Mouse (Mus musculus): ENCODE measurements at regions not wholly inside any gene's neighbourhood (a gene's known extent, or its start where the extent isn't known, plus 50 kb on each side); places are given as distances from the start of the nearest gene placed in this dataset.

GRCm38 (mm10) chr8:126797571-126798334 lies 147.9 kb downstream of the Tomm20 start:
- 81% methylated on average over 9 of the region's 9 CpGs for WGBS (ENCODE audit: insufficient replicate concordance)
- ATAC-seq = no peak

GRCm38 (mm10) chr8:126793657-126794056 lies 152.0 kb downstream of the Tomm20 start:
- Histone ChIP-seq H3K9me3 (replicated peaks) (no peaks in the 10 kb centered on the region), H3K9ac (no peak overlapping the region), H3K27me3 (replicated peaks) (no peaks in the 10 kb centered on the region), H3K4me3 (no peak overlapping the region), H3K36me3 (no peaks in the 10 kb centered on the region), H3K4me1 (no peaks in the 10 kb centered on the region), H3K4me2 (no peak overlapping the region), H3K27ac (no peak overlapping the region)
- ATAC-seq = no peak
- 46% methylated on average over 3 of the region's 3 CpGs for WGBS (ENCODE audit: insufficient replicate concordance)

More at GRCm38 (mm10) chr8:126797571-126798334, 147.9 kb downstream of the Tomm20 start:
- H3K4me2 ChIP-seq = no peak overlapping the region
- no peak overlapping the region for H3K27ac ChIP-seq
- no peaks in the 10 kb centered on the region for H3K9me3 ChIP-seq (replicated peaks)
- H3K4me3 ChIP-seq = no peak overlapping the region
- no peaks in the 10 kb centered on the region for H3K36me3 ChIP-seq
- no peaks in the 10 kb centered on the region for H3K27me3 ChIP-seq (replicated peaks)
- H3K4me1 ChIP-seq = 0 out of 2 replicates have a peak, but pooled peaks cover 3% of the 10 kb centered on the region
- H3K9ac ChIP-seq = no peak overlapping the region

GRCm38 (mm10) chr8:126791069-126791468 lies 154.6 kb downstream of the Tomm20 start:
- no peak for ATAC-seq
- Histone ChIP-seq H3K27ac (no peak overlapping the region), H3K9me3 (replicated peaks) (peaks cover 2% of the 10 kb centered on the region; the same call in 1 of the 2 replicates), H3K27me3 (replicated peaks) (no peaks in the 10 kb centered on the region), H3K4me3 (no peak overlapping the region), H3K4me2 (no peak overlapping the region), H3K36me3 (no peaks in the 10 kb centered on the region), H3K4me1 (0 out of 2 replicates have a peak, but pooled peaks cover 9% of the 10 kb centered on the region), H3K9ac (no peak overlapping the region)
- WGBS (ENCODE audit: insufficient replicate concordance) = 65% methylated on average over 4 of the region's 4 CpGs

- H3K9me3 ChIP-seq (replicated peaks) = peaks cover 6% of the 10 kb centered on the region; the same call in 1 of the 2 replicates
- H3K9ac ChIP-seq = no peak overlapping the region
- 0 out of 2 replicates have a peak, but pooled peaks cover 9% of the 10 kb centered on the region for H3K4me1 ChIP-seq
- H3K27ac ChIP-seq = no peak overlapping the region
- H3K4me3 ChIP-seq = no peak overlapping the region
- ATAC-seq = no peak
- no peaks in the 10 kb centered on the region for H3K36me3 ChIP-seq
- no peaks in the 10 kb centered on the region for H3K27me3 ChIP-seq (replicated peaks)
- 84% methylated on average over 9 of the region's 9 CpGs for WGBS (ENCODE audit: insufficient replicate concordance)
- no peak overlapping the region for H3K4me2 ChIP-seq
These were observed 155.4 kb downstream of the Tomm20 start for GRCm38 (mm10) chr8:126790214-126790613.

- Histone ChIP-seq H3K27me3 (replicated peaks) (no peaks in the 10 kb centered on the region), H3K27ac (no peak overlapping the region), H3K36me3 (no peaks in the 10 kb centered on the region), H3K4me2 (no peak overlapping the region), H3K4me1 (0 out of 2 replicates have a peak, but pooled peaks cover 9% of the 10 kb centered on the region), H3K9ac (no peak overlapping the region), H3K9me3 (replicated peaks) (peaks cover 6% of the 10 kb centered on the region; the same call in 1 of the 2 replicates), H3K4me3 (no peak overlapping the region)
- 36% methylated on average over 4 of the region's 4 CpGs for WGBS (ENCODE audit: insufficient replicate concordance)
- no peak for ATAC-seq
These were observed 156.6 kb downstream of the Tomm20 start for GRCm38 (mm10) chr8:126789076-126789475.

GRCm38 (mm10) chr8:126788669-126789068 lies 157.0 kb downstream of the Tomm20 start:
- no peaks in the 10 kb centered on the region for H3K27me3 ChIP-seq (replicated peaks)
- no peak overlapping the region for H3K9ac ChIP-seq
- H3K36me3 ChIP-seq = no peaks in the 10 kb centered on the region
- H3K4me1 ChIP-seq = 0 out of 2 replicates have a peak, but pooled peaks cover 9% of the 10 kb centered on the region
- H3K4me2 ChIP-seq = no peak overlapping the region
- no peak for ATAC-seq
- peaks cover 6% of the 10 kb centered on the region; the same call in 1 of the 2 replicates for H3K9me3 ChIP-seq (replicated peaks)
- H3K27ac ChIP-seq = no peak overlapping the region
- WGBS (ENCODE audit: insufficient replicate concordance) = 41% methylated on average over 4 of the region's 4 CpGs
- H3K4me3 ChIP-seq = no peak overlapping the region

- no peaks in the 10 kb centered on the region for H3K36me3 ChIP-seq
- ATAC-seq = no peak
- H3K27me3 ChIP-seq (replicated peaks) = no peaks in the 10 kb centered on the region
These were observed 158.2 kb downstream of the Tomm20 start for GRCm38 (mm10) chr8:126787398-126787797.

GRCm38 (mm10) chr8:126785211-126785610 lies 160.4 kb downstream of the Tomm20 start:
- H3K27ac ChIP-seq = no peak overlapping the region
- no peaks in the 10 kb centered on the region for H3K27me3 ChIP-seq (replicated peaks)
- WGBS (ENCODE audit: insufficient replicate concordance) = 73% methylated on average over 3 of the region's 3 CpGs
- H3K36me3 ChIP-seq = no peaks in the 10 kb centered on the region
- H3K4me2 ChIP-seq = no peak overlapping the region
- 0 out of 2 replicates have a peak, but pooled peaks cover 9% of the 10 kb centered on the region for H3K4me1 ChIP-seq
- H3K4me3 ChIP-seq = no peak overlapping the region
- no peak overlapping the region for H3K9ac ChIP-seq
- ATAC-seq = no peak
- H3K9me3 ChIP-seq (replicated peaks) = peaks cover 6% of the 10 kb centered on the region; the same call in 1 of the 2 replicates

More at GRCm38 (mm10) chr8:126787398-126787797, 158.2 kb downstream of the Tomm20 start:
- no peak overlapping the region for H3K4me2 ChIP-seq
- no peak overlapping the region for H3K27ac ChIP-seq
- peaks cover 6% of the 10 kb centered on the region; the same call in 1 of the 2 replicates for H3K9me3 ChIP-seq (replicated peaks)
- no peak overlapping the region for H3K9ac ChIP-seq
- no peak overlapping the region for H3K4me3 ChIP-seq
- 0 out of 2 replicates have a peak, but pooled peaks cover 9% of the 10 kb centered on the region for H3K4me1 ChIP-seq
- 77% methylated on average over 8 of the region's 8 CpGs for WGBS (ENCODE audit: insufficient replicate concordance)

- Histone ChIP-seq H3K27ac (no peak overlapping the region), H3K9ac (no peak overlapping the region), H3K4me2 (no peak overlapping the region), H3K27me3 (replicated peaks) (no peaks in the 10 kb centered on the region), H3K9me3 (replicated peaks) (peaks cover 6% of the 10 kb centered on the region; the same call in 1 of the 2 replicates), H3K4me3 (no peak overlapping the region), H3K36me3 (no peaks in the 10 kb centered on the region), H3K4me1 (peaks cover 11% of the 10 kb centered on the region; the same call in 1 of the 2 replicates)
- WGBS (ENCODE audit: insufficient replicate concordance) = 74% methylated on average over 4 of the region's 4 CpGs
- ATAC-seq = no peak
These were observed 161.0 kb downstream of the Tomm20 start for GRCm38 (mm10) chr8:126784604-126785003.

- ATAC-seq = no peak
- Histone ChIP-seq H3K36me3 (no peaks in the 10 kb centered on the region), H3K27me3 (replicated peaks) (no peaks in the 10 kb centered on the region), H3K27ac (no peak overlapping the region), H3K4me1 (peaks cover 16% of the 10 kb centered on the region), H3K4me3 (no peak overlapping the region), H3K4me2 (no peak overlapping the region), H3K9me3 (replicated peaks) (peaks cover 6% of the 10 kb centered on the region; the same call in 1 of the 2 replicates), H3K9ac (no peak overlapping the region)
- WGBS (ENCODE audit: insufficient replicate concordance) = 72% methylated on average over 12 of the region's 12 CpGs
These were observed 161.8 kb downstream of the Tomm20 start for GRCm38 (mm10) chr8:126783703-126784440.

- WGBS (ENCODE audit: insufficient replicate concordance) = 69% methylated on average over 7 of the region's 7 CpGs
- Histone ChIP-seq H3K9ac (no peak overlapping the region), H3K36me3 (no peaks in the 10 kb centered on the region), H3K27me3 (replicated peaks) (no peaks in the 10 kb centered on the region), H3K4me2 (no peak overlapping the region), H3K27ac (no peak overlapping the region), H3K9me3 (replicated peaks) (no peaks in the 10 kb centered on the region), H3K4me1 (peaks cover 45% of the 10 kb centered on the region), H3K4me3 (no peak overlapping the region)
- ATAC-seq = no peak
These were observed 167.0 kb downstream of the Tomm20 start for GRCm38 (mm10) chr8:126778673-126779072.

GRCm38 (mm10) chr8:126778131-126778530 lies 167.5 kb downstream of the Tomm20 start:
- Histone ChIP-seq H3K4me1 (peaks cover 45% of the 10 kb centered on the region), H3K36me3 (no peaks in the 10 kb centered on the region), H3K9ac (no peak overlapping the region), H3K4me3 (no peak overlapping the region), H3K9me3 (replicated peaks) (no peaks in the 10 kb centered on the region), H3K27me3 (replicated peaks) (no peaks in the 10 kb centered on the region), H3K4me2 (no peak overlapping the region), H3K27ac (no peak overlapping the region)
- WGBS (ENCODE audit: insufficient replicate concordance) = 57% methylated on average over 7 of the region's 7 CpGs
- ATAC-seq = no peak

Measured in liver, embryonic 12.5 days (tissue).